Mouse (Mus musculus): Measurements from ENCODE around the gene Prdm13.

DNA sequence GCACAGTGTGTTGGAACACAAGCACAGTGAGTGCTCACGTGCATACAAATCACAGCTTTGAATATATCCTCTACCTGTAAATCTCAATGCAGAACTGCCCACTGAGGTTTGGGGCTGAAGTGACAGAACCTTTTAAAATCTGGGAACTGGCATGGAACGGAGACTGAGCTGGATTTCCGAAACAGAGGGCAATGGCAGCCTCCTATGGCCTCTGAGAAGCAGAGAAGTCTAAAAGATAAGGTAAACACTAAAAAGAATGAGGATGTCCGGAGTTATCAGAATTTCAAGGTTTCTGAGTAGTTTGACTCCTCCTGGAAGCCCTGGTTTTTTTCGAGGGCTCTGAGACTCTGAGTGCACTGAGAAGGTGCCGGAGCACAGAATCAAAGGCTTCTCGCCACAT, 4.5 kb upstream of the Prdm13 start:
- TF ChIP-seq MXI1 (IDR thresholded peaks at IDR 0.05; ENCODE audit: low read depth, low read length) (no peak), EP300 (IDR thresholded peaks at IDR 0.05; ENCODE audit: low read length) (no peak)
